Mouse (Mus musculus) stomach, adult 2 months (tissue): ENCODE data around the gene Pim1. TPM values are rescaled to one million over a fixed set of nuclear protein-coding genes. Genes with fewer than 3 reads are reported as not detected.

ENCODE experiments used
- polyA plus RNA-seq: library from polyadenylated mRNA; depleted of rRNA; stranded (reverse); fragments of >200 nt; gene quantifications from 2 replicates; pipeline ENCODE4 v1.2.3, GENCODE M21; 2012; rRNA removed

The Pim1 gene
- polyA plus RNA-seq = 18.1 and 45.7 TPM in 2 replicates

GRCm38 (mm10) chr17:29490713-29491581 is at the start of gene Pim1:
TSS of gene Pim1 (plus strand) at chr17:29490753.

Other genes starting within 250 kb of the Pim1 start
- gene Ppil1, start 226.6 kb upstream of the Pim1 start, polyA plus RNA-seq = 14.7 and 16.0 TPM in 2 replicates
- 33.4 and 35.0 TPM in 2 replicates for gene BC004004, start 222.0 kb upstream of the Pim1 start, polyA plus RNA-seq
- 20.8 and 25.7 TPM in 2 replicates for gene Pi16, start 173.1 kb upstream of the Pim1 start, polyA plus RNA-seq
- gene Mtch1, start 142.8 kb upstream of the Pim1 start, polyA plus RNA-seq = 203 and 285 TPM in 2 replicates
- gene Fgd2, start 129.8 kb upstream of the Pim1 start, polyA plus RNA-seq = 5.7 and 8.9 TPM in 2 replicates
- gene Gm17657, start 58.9 kb downstream of the Pim1 start, polyA plus RNA-seq = 0.30 TPM in 1 of 2 replicates, not detected in the other
- gene Tbc1d22b, start 59.0 kb downstream of the Pim1 start, polyA plus RNA-seq = 11.8 and 12.8 TPM in 2 replicates
- gene Tmem217, start 61.6 kb downstream of the Pim1 start, polyA plus RNA-seq = 0.16 TPM in 1 of 2 replicates, not detected in the other
- gene Rnf8, start 124.0 kb downstream of the Pim1 start, polyA plus RNA-seq = 8.6 and 8.9 TPM in 2 replicates
- gene Gm28043, start 124.1 kb downstream of the Pim1 start, polyA plus RNA-seq = 0.03 and 0.08 TPM in 2 replicates
- gene Cmtr1, start 169.8 kb downstream of the Pim1 start, polyA plus RNA-seq = 4.8 and 5.0 TPM in 2 replicates
- gene Ccdc167, start 226.3 kb downstream of the Pim1 start, polyA plus RNA-seq = 1.5 and 2.3 TPM in 2 replicates